ENCODE assay signal across 8 mouse cellular contexts in the genomic region with DNA sequence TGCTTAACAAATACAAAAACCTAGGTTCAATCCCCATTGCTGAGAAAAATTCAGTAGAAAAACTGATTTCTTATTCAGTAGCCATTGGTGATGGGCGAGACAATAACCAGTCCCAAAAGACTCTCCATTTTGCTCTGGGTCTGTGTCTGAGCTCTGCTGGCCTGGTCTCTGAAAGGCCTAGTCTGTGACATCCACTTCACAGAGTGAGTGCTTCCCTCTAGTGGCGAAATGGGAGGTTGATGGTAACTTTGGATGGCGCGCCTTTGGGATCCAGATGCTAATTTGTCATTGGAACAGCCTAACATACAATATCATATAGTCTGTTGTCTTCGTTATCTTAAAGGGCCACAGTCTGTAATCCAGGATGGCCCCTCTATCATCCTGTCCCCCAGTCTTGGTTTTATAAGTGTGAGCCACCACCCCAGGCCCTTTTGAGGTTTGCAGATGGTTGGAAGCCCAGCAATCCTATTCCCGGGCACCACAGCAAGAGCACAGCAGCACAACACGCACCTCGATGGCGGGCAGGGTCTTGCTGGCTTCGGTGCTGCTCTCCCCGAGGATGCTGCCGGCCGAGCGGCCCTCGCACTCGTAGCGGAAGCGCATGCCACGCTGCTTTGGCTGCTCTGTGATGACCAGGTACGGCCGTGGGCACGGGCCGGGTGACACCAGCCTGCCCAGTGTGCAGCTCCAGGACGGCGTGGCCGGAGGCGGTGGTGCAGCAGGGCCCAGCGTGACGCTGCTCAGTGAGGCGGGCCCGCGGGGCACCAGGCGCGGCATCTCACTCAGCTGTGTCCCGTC. TPM values are rescaled to one million over a fixed set of nuclear protein-coding genes. Genes with fewer than 3 reads are reported as not detected.
DNase-seq lines count a peak whose midpoint lies in the region; ATAC-seq and TF ChIP-seq lines count a peak whose summit lies in the region.

No protein-coding gene starts in this region.

- peak; percentile 42; the same call in 1 of the 2 replicates for ATAC-seq in intestine, embryonic 15.5 days

- DNase-seq in heart, adult 11 months, result peak; percentile 95
- no peak for DNase-seq in heart, postnatal 25 days (ENCODE audit: low spot score)
- DNase-seq in gastrocnemius, postnatal 10 days, result peak; percentile 58
- peak; percentile 77 to 84 for DNase-seq in left cerebral cortex, postnatal 25 days (ENCODE audit: low spot score in 2 of 2)
- DNase-seq in mesoderm, embryonic 11.5 days (ENCODE audit: low read depth, low spot score), result peak; percentile 86
- peak; percentile 66 for DNase-seq in right cerebral cortex, postnatal 4 days

- H3K9me3 ChIP-seq in intestine, embryonic 15.5 days, result no peaks in the 10 kb centered on the region

- WGBS in intestine, embryonic 15.5 days, result 9% methylated on average over 35 of the region's 35 CpGs

- no peaks in the 10 kb centered on the region for H3K27me3 ChIP-seq in intestine, embryonic 15.5 days (replicated peaks)

- H3K4me2 ChIP-seq in intestine, embryonic 15.5 days (replicated peaks), result peak overlapping the region; percentile 57

- intact Hi-C loops in heart, postnatal 25 days (cut with DNase I), result loop anchor here (1.0 to 2.0 kb wide), 2 partner anchors 114 to 214 kb away; no protein-coding TSS in a partner anchor
- intact Hi-C loops in left cerebral cortex, postnatal 25 days (cut with DNase I), result loop anchor here (2.0 to 5.0 kb wide), 2 partner anchors 28 to 212 kb away; no protein-coding TSS in a partner anchor

- no peak overlapping the region for H3K4me3 ChIP-seq in cortical plate, adult 2 months (ENCODE audit: insufficient read depth, low read length)
- H3K4me3 ChIP-seq in intestine, embryonic 15.5 days (replicated peaks), result peak overlapping the region; percentile 22

- no peaks in the 10 kb centered on the region for H3K4me1 ChIP-seq in cortical plate, adult 2 months (ENCODE audit: control insufficient read depth, insufficient read depth, low read length)
- peaks cover 14% of the 10 kb centered on the region; the same call in 1 of the 2 replicates for H3K4me1 ChIP-seq in intestine, embryonic 15.5 days (replicated peaks)

- H3K27ac ChIP-seq in cortical plate, adult 2 months (ENCODE audit: insufficient read depth, low read length), result no peak overlapping the region
- H3K27ac ChIP-seq in intestine, embryonic 15.5 days, result no peak overlapping the region

- H3K36me3 ChIP-seq in intestine, embryonic 15.5 days, result no peaks in the 10 kb centered on the region

- TF ChIP-seq CTCF in cortical plate, adult 2 months (IDR thresholded peaks at IDR 0.05; ENCODE audit: extremely low read depth, insufficient read depth, low read length), result peak; percentile 83

- TF ChIP-seq POLR2A in cortical plate, adult 2 months (IDR thresholded peaks at IDR 0.05; ENCODE audit: extremely low read depth, insufficient read depth, low read length), result no peak

- peak overlapping the region; percentile 29 for H3K9ac ChIP-seq in intestine, embryonic 15.5 days

RNA-seq across cellular contexts. Expression of gene Relb, which starts 10.0 kb away (rescaled TPM):
- total RNA-seq in heart, postnatal 25 days (2021), result 1 to 10 TPM; 7.3 to 7.6 TPM
- polyA plus RNA-seq in cortical plate, adult 2 months (2012; rRNA removed), result 6.4 and 6.6 TPM in 2 replicates
- 1 to 10 TPM; 7.3 to 9.0 TPM for total RNA-seq in gastrocnemius, postnatal 10 days (2021)
- 8.0 and 8.6 TPM in 2 replicates for polyA plus RNA-seq in intestine, embryonic 15.5 days (2015; fragmentation: Nextera tagmentation; extraction: Ambion mirVana)
- 1 to 10 TPM; 6.6 to 7.5 TPM for total RNA-seq in left cerebral cortex, postnatal 25 days (2021)

RNA-seq across cellular contexts. Expression of gene Clasrp, which starts 14.9 kb away (rescaled TPM):
- 10 to 100 TPM; 14.5 to 20.5 TPM for total RNA-seq in heart, postnatal 25 days (2021)
- polyA plus RNA-seq in cortical plate, adult 2 months (2012; rRNA removed), result 140 and 162 TPM in 2 replicates
- 10 to 100 TPM; 15.2 to 23.2 TPM for total RNA-seq in gastrocnemius, postnatal 10 days (2021)
- polyA plus RNA-seq in intestine, embryonic 15.5 days (2015; fragmentation: Nextera tagmentation; extraction: Ambion mirVana), result 34.2 and 38.3 TPM in 2 replicates
- 10 to 100 TPM; 70.9 to 81.0 TPM for total RNA-seq in left cerebral cortex, postnatal 25 days (2021)

RNA-seq across cellular contexts. Expression of gene Gemin7, which starts 41.8 kb away (rescaled TPM):
- 10 to 100 TPM; 44.6 to 45.6 TPM for total RNA-seq in heart, postnatal 25 days (2021)
- polyA plus RNA-seq in cortical plate, adult 2 months (2012; rRNA removed), result 54.2 and 57.8 TPM in 2 replicates
- total RNA-seq in gastrocnemius, postnatal 10 days (2021), result 10 to 100 TPM; 52.0 to 59.8 TPM
- polyA plus RNA-seq in intestine, embryonic 15.5 days (2015; fragmentation: Nextera tagmentation; extraction: Ambion mirVana), result 131 and 140 TPM in 2 replicates
- 10 to 100 TPM; 43.7 to 47.1 TPM for total RNA-seq in left cerebral cortex, postnatal 25 days (2021)

RNA-seq across cellular contexts. Expression of gene Zfp296, which starts 42.1 kb away (rescaled TPM):
- total RNA-seq in heart, postnatal 25 days (2021), result under 1 TPM; 0.28 to 0.49 TPM
- 2.9 and 3.3 TPM in 2 replicates for polyA plus RNA-seq in cortical plate, adult 2 months (2012; rRNA removed)
- under 1 TPM; 0.21 to 0.23 TPM for total RNA-seq in gastrocnemius, postnatal 10 days (2021)
- 0.63 and 0.95 TPM in 2 replicates for polyA plus RNA-seq in intestine, embryonic 15.5 days (2015; fragmentation: Nextera tagmentation; extraction: Ambion mirVana)
- 1 to 10 TPM in 1 of 2 experiments, under 1 TPM in 1; 0.27 to 1.1 TPM for total RNA-seq in left cerebral cortex, postnatal 25 days (2021)

RNA-seq across cellular contexts. Expression of gene Clptm1, which starts 45.6 kb away (rescaled TPM):
- 10 to 100 TPM; 65.6 to 72.3 TPM for total RNA-seq in heart, postnatal 25 days (2021)
- polyA plus RNA-seq in cortical plate, adult 2 months (2012; rRNA removed), result 146 and 147 TPM in 2 replicates
- 10 to 100 TPM; 45.7 to 48.2 TPM for total RNA-seq in gastrocnemius, postnatal 10 days (2021)
- 77.2 and 85.6 TPM in 2 replicates for polyA plus RNA-seq in intestine, embryonic 15.5 days (2015; fragmentation: Nextera tagmentation; extraction: Ambion mirVana)
- total RNA-seq in left cerebral cortex, postnatal 25 days (2021), result 100 to 1,000 TPM; 144 to 151 TPM
